Mouse (Mus musculus): Measurements from ENCODE around the gene Ly6g6f. TPM values are rescaled to one million over a fixed set of nuclear protein-coding genes. Genes with fewer than 3 reads are reported as not detected.

Gene Ly6g6f
- 0.18 and 0.19 TPM in 2 replicates for polyA plus RNA-seq (2015; fragmentation: Nextera tagmentation; extraction: Ambion mirVana)

DNA sequence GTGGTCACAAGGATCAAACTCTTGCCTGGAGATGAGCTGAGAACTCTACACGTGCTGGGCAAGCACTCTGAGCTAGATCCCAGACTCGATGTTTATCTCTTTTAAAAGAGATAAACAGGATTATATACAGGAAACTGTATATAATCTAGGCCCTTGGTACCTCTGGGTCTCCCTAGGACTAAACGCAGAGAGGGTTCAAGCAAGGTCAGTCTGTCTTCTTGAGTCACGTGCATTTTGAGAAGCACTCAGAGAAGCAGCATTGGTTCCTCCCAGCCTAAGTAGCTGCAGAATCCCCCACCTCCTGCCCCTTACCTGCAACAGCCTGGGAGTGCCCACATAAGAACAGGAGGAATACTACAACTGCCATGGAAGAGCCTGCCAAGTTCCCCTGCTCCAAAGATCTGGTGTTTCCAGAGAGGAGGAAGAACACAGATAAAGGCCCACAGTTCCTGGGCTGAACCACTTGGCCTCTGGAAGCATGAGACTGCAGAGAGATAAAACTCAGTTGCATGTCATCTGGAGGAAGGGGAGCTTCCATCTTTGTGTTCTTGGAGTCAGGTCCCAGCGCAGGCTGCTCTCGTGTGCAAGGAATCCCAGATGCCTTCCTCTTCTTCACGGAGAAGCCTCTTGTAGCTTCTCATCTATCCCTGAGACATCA, at the start of gene Ly6g6f:
Gene Ly6g6f, minus strand, starts transcription at position 403 of the 658 bp plus-strand sequence.
- H3K4me3 ChIP-seq (replicated peaks), result no peak within 1 kb of the TSS
- peaks cover 8% of the 10 kb centered on the region for H3K4me1 ChIP-seq (replicated peaks)
- WGBS, result 83% methylated on average over 7 of the region's 7 CpGs
- peaks cover 3% of the 10 kb centered on the region; the same call in 1 of the 2 replicates for H3K27me3 ChIP-seq
- no peak for ATAC-seq
- no peak within 1 kb of the TSS for H3K27ac ChIP-seq
- H3K9ac ChIP-seq (replicated peaks), result no peak within 1 kb of the TSS
- H3K9me3 ChIP-seq, result no peaks in the 10 kb centered on the region
- no peaks in the 10 kb centered on the region for H3K36me3 ChIP-seq
- no peak within 1 kb of the TSS for H3K4me2 ChIP-seq (replicated peaks)

GRCm38 (mm10) chr17:35134801-35135590, 49.6 kb upstream of the Ly6g6f start, which contains the start of gene Bag6:
Bag6 (plus strand) TSS chr17:35135178.
- H3K36me3 ChIP-seq, result peaks cover 25% of the 10 kb centered on the region
- peaks cover 26% of the 10 kb centered on the region for H3K4me1 ChIP-seq (replicated peaks)
- H3K9me3 ChIP-seq, result no peaks in the 10 kb centered on the region
- peak within 1 kb of the TSS; percentile 91 for H3K4me2 ChIP-seq (replicated peaks)
- H3K4me3 ChIP-seq (replicated peaks), result peak within 1 kb of the TSS; percentile 80
- peak within 1 kb of the TSS; percentile 89 for H3K9ac ChIP-seq (replicated peaks)
- H3K27ac ChIP-seq, result peak within 1 kb of the TSS; percentile 97
- peak; percentile 96 for ATAC-seq
- no peaks in the 10 kb centered on the region for H3K27me3 ChIP-seq
- whole genome bisulfite sequencing, result under 1% methylated on average over 66 of the region's 66 CpGs

GRCm38 (mm10) chr17:35133517-35133916, 48.1 kb upstream of the Ly6g6f start:
- 96% methylated on average over 7 of the region's 7 CpGs for WGBS
- Histone ChIP-seq H3K27ac (no peak overlapping the region), H3K9ac (replicated peaks) (no peak overlapping the region), H3K4me3 (replicated peaks) (no peak overlapping the region), H3K9me3 (no peaks in the 10 kb centered on the region), H3K27me3 (no peaks in the 10 kb centered on the region), H3K4me1 (replicated peaks) (peaks cover 24% of the 10 kb centered on the region), H3K4me2 (replicated peaks) (no peak overlapping the region), H3K36me3 (peaks cover 20% of the 10 kb centered on the region)
- ATAC-seq, result no peak

DNA sequence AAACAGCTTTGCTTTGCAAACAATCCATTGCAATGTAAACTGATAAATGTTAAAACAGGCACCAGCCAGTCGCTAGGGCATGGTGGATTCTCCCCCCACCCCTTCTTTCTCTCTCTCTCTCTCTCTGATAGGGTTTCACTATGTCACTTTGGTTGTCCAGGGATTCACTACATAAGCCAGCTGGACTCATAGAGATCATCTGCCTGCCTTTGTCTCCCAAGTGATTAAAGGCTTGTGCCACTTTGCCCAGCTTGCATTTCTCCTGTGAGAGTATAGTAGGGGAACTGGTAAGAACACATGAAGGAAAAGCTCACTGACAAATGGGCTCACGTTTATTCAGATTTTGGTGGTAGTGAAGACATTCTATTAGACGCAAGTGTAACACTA, 46.8 kb upstream of the Ly6g6f start:
- 80% methylated on average over 3 of the region's 3 CpGs for WGBS

DNA sequence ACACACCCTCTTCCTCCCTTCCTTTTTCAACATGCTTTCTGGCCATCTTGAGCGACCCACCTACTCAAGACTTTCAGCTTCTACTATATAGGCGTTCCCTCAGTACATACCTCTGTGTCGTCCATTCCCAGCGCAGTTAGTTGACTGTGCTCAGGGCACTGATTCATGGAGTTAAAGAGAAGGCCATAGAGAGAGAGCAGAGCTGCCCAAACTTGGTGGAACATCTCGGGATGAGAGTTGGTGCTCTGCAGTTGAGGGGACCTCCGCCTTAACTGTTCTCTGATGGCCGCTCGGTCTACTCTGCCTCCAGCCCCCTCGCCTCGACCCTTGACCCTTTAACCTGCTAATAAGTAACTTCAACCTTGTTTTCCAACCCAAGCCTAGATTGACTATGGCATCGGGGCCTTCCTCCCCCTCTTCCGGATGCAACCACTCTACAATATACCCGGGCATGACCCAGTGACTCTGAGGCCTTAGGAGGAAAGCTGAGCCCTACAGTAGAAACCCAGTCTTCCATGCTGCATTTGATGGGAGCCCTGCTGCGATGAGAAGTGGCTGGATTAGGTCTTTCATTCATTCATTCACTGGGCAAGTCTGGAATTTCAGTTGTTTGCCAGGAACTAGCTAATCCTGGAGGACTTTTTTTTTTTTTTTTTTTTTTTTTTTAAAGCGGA, 46.2 kb upstream of the Ly6g6f start, which contains the start of gene Apom:
Gene Apom, minus strand, starts transcription at position 551 of the 674 bp plus-strand sequence.
- no peak within 1 kb of the TSS for H3K27ac ChIP-seq
- H3K4me1 ChIP-seq (replicated peaks), result peaks cover 18% of the 10 kb centered on the region
- WGBS, result 86% methylated on average over 15 of the region's 15 CpGs
- no peaks in the 10 kb centered on the region for H3K27me3 ChIP-seq
- H3K9ac ChIP-seq (replicated peaks), result no peak within 1 kb of the TSS
- H3K36me3 ChIP-seq, result peaks cover 19% of the 10 kb centered on the region
- no peak within 1 kb of the TSS for H3K4me3 ChIP-seq (replicated peaks)
- no peak for ATAC-seq
- H3K4me2 ChIP-seq (replicated peaks), result no peak within 1 kb of the TSS
- H3K9me3 ChIP-seq, result no peaks in the 10 kb centered on the region

More for the DNA sequence above, 46.8 kb upstream of the Ly6g6f start:
- Histone ChIP-seq H3K4me2 (replicated peaks) (no peak overlapping the region), H3K4me1 (replicated peaks) (peaks cover 18% of the 10 kb centered on the region), H3K9ac (replicated peaks) (no peak overlapping the region), H3K4me3 (replicated peaks) (no peak overlapping the region), H3K9me3 (no peaks in the 10 kb centered on the region), H3K27ac (no peak overlapping the region), H3K27me3 (no peaks in the 10 kb centered on the region), H3K36me3 (peaks cover 19% of the 10 kb centered on the region)
- ATAC-seq, result no peak

- Histone ChIP-seq H3K9ac (replicated peaks) (no peak overlapping the region), H3K27ac (no peak overlapping the region), H3K4me1 (replicated peaks) (peaks cover 19% of the 10 kb centered on the region), H3K4me2 (replicated peaks) (no peak overlapping the region), H3K4me3 (replicated peaks) (no peak overlapping the region), H3K9me3 (no peaks in the 10 kb centered on the region), H3K36me3 (peaks cover 19% of the 10 kb centered on the region), H3K27me3 (no peaks in the 10 kb centered on the region)
- 96% methylated on average over 8 of the region's 8 CpGs for WGBS
- ATAC-seq, result no peak
Observed at GRCm38 (mm10) chr17:35131038-35131437, 45.6 kb upstream of the Ly6g6f start.

DNA sequence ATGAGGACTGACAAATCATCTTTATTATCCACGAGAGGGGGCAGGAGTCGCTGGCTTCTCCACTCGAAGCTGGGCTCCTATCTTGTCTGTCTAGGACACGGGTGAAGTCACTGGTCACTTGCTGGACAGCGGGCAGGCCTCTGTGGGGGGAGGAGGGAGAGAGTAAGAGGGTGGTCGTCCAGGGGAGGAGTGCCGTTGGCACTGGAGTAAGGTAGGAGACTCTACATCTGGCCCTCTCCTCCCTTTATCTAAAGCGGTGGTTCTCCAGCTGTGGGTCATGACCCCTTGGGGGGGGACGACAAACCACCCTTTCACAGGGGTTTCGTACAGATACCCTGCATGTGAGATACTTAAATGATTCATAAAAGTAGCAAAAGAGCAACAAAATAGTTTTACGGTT, 43.6 kb upstream of the Ly6g6f start:
- H3K9me3 ChIP-seq, result no peaks in the 10 kb centered on the region
- no peak for ATAC-seq
- H3K36me3 ChIP-seq, result peaks cover 30% of the 10 kb centered on the region
- no peak overlapping the region for H3K4me3 ChIP-seq (replicated peaks)
- no peaks in the 10 kb centered on the region for H3K27me3 ChIP-seq
- no peak overlapping the region for H3K9ac ChIP-seq (replicated peaks)
- 70% methylated on average over 11 of the region's 11 CpGs for WGBS
- peaks cover 26% of the 10 kb centered on the region for H3K4me1 ChIP-seq (replicated peaks)
- H3K27ac ChIP-seq, result no peak overlapping the region
- no peak overlapping the region for H3K4me2 ChIP-seq (replicated peaks)

DNA sequence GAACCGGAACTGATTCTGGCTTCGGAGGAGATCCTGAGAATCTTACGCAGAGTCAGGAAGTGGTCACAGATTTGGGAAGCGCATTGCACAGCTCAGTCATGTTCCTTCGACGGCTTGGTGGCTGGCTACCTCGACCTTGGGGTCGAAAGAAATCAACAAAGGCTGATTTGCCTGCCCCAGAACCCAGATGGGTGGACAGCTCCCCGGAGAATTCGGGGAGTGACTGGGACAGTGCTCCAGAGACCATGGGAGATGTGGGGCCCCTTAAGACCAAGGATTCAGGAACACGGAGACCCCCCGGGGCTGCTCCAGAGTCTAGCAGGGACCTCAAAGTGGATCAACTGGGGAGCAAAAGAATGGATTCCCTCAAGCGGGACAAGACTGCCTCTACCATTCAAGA, 41.6 kb upstream of the Ly6g6f start:
- peak overlapping the region; percentile 68 for H3K4me3 ChIP-seq (replicated peaks)
- peak overlapping the region; percentile 85 for H3K4me2 ChIP-seq (replicated peaks)
- H3K36me3 ChIP-seq, result peaks cover 39% of the 10 kb centered on the region
- ATAC-seq, result no peak
- peaks cover 39% of the 10 kb centered on the region for H3K4me1 ChIP-seq (replicated peaks)
- 75% methylated on average over 13 of the region's 13 CpGs for WGBS
- H3K27me3 ChIP-seq, result no peaks in the 10 kb centered on the region
- H3K9me3 ChIP-seq, result no peaks in the 10 kb centered on the region
- H3K27ac ChIP-seq, result peak overlapping the region; percentile 74
- no peak overlapping the region for H3K9ac ChIP-seq (replicated peaks)

GRCm38 (mm10) chr17:35126206-35126611, 40.8 kb upstream of the Ly6g6f start, which contains the start of gene D17H6S53E:
D17H6S53E (plus strand) TSS chr17:35126373.
- Histone ChIP-seq H3K9ac (replicated peaks) (peak within 1 kb of the TSS; percentile 90), H3K9me3 (no peaks in the 10 kb centered on the region), H3K4me3 (replicated peaks) (peak within 1 kb of the TSS; percentile 68), H3K27ac (peak within 1 kb of the TSS; percentile 74), H3K27me3 (no peaks in the 10 kb centered on the region), H3K4me1 (replicated peaks) (peaks cover 40% of the 10 kb centered on the region), H3K4me2 (replicated peaks) (peak within 1 kb of the TSS; percentile 85), H3K36me3 (peaks cover 39% of the 10 kb centered on the region)
- ATAC-seq, result peak; percentile 25; the same call in 1 of the 2 replicates
- under 1% methylated on average over 36 of the region's 36 CpGs for WGBS

GRCm38 (mm10) chr17:35125578-35125977, 40.2 kb upstream of the Ly6g6f start:
- peak overlapping the region; percentile 85 for H3K4me2 ChIP-seq (replicated peaks)
- H3K27ac ChIP-seq, result peak overlapping the region; percentile 74; the same call in 1 of the 2 replicates
- peak overlapping the region; percentile 68 for H3K4me3 ChIP-seq (replicated peaks)
- ATAC-seq, result no peak
- no peaks in the 10 kb centered on the region for H3K9me3 ChIP-seq
- peaks cover 39% of the 10 kb centered on the region for H3K36me3 ChIP-seq
- no peaks in the 10 kb centered on the region for H3K27me3 ChIP-seq
- 37% methylated on average over 6 of the region's 6 CpGs for WGBS
- H3K9ac ChIP-seq (replicated peaks), result peak overlapping the region; percentile 90
- peaks cover 41% of the 10 kb centered on the region for H3K4me1 ChIP-seq (replicated peaks)

GRCm38 (mm10) chr17:35125081-35125480, 39.7 kb upstream of the Ly6g6f start:
- no peak overlapping the region for H3K27ac ChIP-seq
- H3K9me3 ChIP-seq, result no peaks in the 10 kb centered on the region
- peaks cover 34% of the 10 kb centered on the region for H3K36me3 ChIP-seq
- peak overlapping the region; percentile 85; the same call in 1 of the 2 replicates for H3K4me2 ChIP-seq (replicated peaks)
- 100% methylated on average over 1 of the region's 1 CpGs for whole genome bisulfite sequencing
- ATAC-seq, result no peak
- H3K4me1 ChIP-seq (replicated peaks), result peaks cover 46% of the 10 kb centered on the region
- no peaks in the 10 kb centered on the region for H3K27me3 ChIP-seq
- no peak overlapping the region for H3K4me3 ChIP-seq (replicated peaks)
- H3K9ac ChIP-seq (replicated peaks), result peak overlapping the region; percentile 90; the same call in 1 of the 2 replicates

Data from midbrain, embryonic 13.5 days (tissue).